Mouse (Mus musculus): ENCODE results near the gene Hsp90ab1.

Hsp90ab1 gene

GRCm38 (mm10) chr17:45581567-45581983 is 8.5 kb upstream of the Hsp90ab1 start:
- in situ Hi-C loops (cut with MboI, MseI) = no loop called here

DNA sequence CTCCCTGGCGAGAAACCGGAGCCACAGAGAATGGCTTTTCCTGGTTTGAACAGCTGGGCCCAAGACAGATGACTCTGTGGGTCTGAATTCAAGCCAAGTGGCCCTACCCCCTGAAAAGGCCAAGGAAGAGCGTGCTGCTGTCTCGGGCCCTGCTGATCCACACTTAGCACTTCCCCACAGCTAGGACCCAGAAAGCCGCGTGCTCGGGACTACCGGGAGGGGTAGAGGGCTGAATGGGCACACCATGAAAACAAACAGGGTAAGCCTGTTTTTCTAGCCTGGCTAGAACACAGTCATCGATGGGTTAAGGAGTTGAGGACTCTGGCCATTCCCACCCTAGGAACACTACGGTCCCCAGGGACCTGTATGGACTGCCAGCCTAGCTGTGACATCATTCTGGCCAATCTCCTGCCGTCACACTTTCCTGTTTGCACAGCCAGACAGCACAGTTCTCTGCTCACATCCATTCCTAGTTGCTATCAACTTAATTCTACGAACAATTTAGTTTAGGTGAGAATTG is 7.9 kb upstream of the Hsp90ab1 start:
- in situ Hi-C loops (cut with MboI, MseI) = no loop called here

DNA sequence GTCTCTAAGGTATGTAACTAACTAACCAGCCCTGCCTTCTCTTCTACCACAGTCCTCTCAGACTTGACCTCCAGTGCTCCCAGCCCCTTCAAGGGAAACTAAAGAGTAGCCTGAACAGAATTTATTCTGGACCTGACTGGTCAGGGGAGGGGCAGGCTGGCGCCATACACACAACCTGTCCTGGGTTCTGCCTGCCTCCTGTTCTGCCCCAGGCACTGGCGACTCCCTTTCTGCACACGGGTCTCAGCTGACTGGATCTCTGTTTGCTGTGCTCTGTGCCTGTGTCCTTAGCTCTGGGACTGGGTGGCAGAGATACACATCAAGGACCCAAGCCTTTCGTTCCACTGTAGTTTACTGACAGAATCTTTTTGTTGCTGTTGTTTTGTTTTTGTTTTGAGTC is 6.5 kb upstream of the Hsp90ab1 start:
- in situ Hi-C loops (cut with MboI, MseI) = no loop called here

GRCm38 (mm10) chr17:45578843-45579242 is 5.8 kb upstream of the Hsp90ab1 start:
- in situ Hi-C loops (cut with MboI, MseI) = no loop called here

GRCm38 (mm10) chr17:45578242-45578641 is 5.2 kb upstream of the Hsp90ab1 start:
- in situ Hi-C loops (cut with MboI, MseI) = no loop called here

GRCm38 (mm10) chr17:45575123-45575897 is 2.2 kb upstream of the Hsp90ab1 start:
- in situ Hi-C loops (cut with MboI, MseI) = no loop called here

DNA sequence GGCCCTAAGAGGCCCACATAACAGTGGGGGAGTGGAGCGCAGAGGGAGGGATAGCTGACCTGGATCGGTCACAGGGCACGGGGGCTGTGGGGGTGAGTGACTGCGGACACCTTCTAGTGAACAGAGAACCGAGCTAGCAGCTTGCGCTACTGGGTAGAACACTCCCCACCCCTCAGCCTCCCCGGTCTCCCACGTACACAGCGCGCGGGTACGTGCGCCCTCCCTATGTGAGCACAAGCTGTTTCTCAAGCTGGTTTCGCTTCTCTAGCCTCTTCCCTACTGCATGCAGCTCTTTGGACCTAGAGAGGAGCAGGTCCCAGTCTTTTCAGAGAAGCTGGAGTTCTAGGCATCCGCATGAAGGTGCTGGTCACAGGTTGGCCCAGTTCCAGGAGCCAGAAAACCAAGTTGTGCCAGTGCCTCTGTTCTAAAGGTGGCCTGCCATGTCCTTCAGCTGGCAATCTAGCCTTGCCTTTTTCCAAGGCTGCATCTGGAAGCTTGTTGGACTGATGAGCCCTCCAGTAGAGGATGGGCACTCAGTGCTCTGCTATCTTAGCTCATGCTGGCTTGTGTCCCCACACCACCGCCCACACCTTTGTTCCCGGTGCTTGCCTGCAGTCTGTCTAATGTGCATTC is 1.2 kb upstream of the Hsp90ab1 start:
- in situ Hi-C loops (cut with MboI, MseI) = loop anchor here (25.0 kb wide), 1 partner anchor 1938 kb away; the partner anchor contains the start of genes Ccnd3 and Taf8

GRCm38 (mm10) chr17:45573780-45574123 is 681 bp upstream of the Hsp90ab1 start:
- in situ Hi-C loops (cut with MboI, MseI) = loop anchor here (25.0 kb wide), 1 partner anchor 1939 kb away; the partner anchor contains the start of genes Ccnd3 and Taf8

DNA sequence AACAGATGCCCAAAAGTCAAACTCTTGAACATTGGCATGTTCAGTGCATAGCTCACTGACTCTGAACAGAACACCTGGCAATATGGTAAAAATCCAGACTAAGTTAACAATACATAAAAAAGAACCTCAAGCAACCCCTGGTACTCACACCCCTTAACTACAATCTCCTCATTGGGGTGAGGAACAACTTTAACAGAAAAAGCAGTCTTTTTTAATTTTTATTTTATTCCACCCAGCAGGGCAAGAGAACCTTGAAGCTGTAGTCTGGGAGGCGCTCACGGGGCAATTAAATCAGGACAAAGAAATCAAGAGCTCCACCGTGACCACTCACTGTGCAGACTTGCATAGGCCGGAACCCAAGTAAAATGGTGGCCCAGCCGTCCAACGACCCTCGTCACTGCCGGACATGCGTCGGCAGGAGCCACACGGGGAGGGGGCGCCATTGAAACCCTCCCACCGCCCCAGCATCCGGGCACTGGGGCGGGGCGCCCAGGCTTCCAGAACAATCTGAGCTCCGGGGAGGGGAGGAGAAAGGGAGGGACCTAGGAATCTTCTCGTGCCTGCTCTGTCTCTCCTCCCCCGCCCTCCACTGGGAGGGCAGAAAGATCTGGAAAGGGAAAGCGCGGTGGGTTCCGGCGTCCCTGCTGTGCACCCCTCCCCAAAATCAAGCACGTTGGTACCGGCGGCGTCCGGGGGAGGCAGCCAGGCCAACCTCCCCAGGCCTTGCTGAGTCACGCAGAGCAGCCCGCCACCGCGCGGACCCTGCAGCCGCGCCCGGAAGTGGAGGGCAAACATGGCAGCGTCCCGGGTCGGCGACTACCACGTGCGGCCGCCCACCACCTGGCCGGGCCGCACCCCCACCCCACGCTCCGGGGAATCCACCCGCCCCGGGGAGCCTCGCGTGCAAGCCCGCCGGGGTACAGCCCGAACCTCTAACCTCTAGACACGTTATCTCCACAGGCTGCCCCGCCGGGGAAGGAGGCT is 676 bp downstream of the Hsp90ab1 start:
- in situ Hi-C loops (cut with MboI, MseI) = loop anchor here (25.0 kb wide), 1 partner anchor 1940 kb away; the partner anchor contains the start of genes Ccnd3 and Taf8

GRCm38 (mm10) chr17:45569999-45570398 is 3.1 kb downstream of the Hsp90ab1 start:
- in situ Hi-C loops (cut with MboI, MseI) = loop anchor here (10.0 to 25.0 kb wide), 2 partner anchors 595 to 1942 kb away; partner anchors contain the start of genes Ccnd3, Gtpbp2 and Taf8

DNA sequence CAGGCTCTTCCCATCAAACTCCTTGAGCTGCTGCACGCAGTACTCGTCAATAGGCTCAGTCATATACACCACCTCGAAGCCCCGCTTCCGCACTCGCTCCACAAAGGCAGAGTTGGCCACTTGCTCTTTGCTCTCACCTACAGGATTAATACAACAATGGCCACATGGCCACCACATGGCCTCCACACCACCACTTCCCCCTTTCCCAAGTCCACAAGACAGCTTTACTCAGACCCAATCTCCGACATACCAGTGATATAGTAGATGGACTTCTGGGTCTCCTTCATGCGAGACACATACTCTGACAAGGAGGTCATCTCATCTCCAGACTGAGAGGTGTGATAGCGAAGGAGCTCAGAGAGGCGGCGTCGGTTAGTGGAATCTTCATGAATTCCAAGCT is 4.1 kb downstream of the Hsp90ab1 start:
- in situ Hi-C loops (cut with MboI, MseI) = loop anchor here (10.0 to 25.0 kb wide), 2 partner anchors 596 to 1943 kb away; partner anchors contain the start of genes Ccnd3, Gtpbp2 and Taf8

- in situ Hi-C loops (cut with MboI, MseI) = loop anchor here (10.0 to 25.0 kb wide), 2 partner anchors 598 to 1945 kb away; partner anchors contain the start of genes Ccnd3, Gtpbp2 and Taf8
These were observed 5.9 kb downstream of the Hsp90ab1 start for GRCm38 (mm10) chr17:45567162-45567601.

DNA sequence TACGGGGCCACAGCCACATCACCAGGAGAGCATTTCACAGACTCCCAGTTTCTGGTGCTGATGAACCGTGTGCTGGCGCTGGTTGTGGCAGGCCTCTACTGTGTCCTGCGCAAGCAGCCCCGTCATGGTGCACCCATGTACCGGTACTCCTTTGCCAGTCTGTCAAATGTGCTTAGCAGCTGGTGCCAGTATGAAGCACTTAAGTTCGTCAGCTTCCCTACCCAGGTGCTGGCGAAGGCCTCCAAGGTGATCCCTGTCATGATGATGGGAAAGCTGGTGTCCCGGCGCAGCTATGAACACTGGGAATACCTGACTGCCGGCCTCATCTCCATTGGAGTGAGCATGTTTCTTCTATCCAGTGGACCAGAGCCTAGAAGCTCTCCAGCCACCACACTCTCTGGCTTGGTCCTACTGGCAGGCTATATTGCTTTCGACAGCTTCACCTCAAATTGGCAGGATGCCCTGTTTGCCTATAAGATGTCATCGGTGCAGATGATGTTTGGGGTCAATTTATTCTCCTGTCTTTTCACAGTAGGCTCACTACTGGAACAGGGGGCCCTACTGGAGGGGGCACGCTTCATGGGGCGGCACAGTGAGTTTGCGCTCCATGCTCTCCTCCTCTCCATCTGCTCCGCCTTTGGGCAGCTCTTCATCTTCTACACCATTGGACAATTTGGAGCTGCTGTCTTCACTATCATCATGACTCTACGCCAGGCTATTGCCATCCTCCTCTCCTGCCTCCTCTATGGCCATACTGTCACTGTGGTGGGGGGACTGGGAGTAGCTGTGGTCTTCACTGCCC is 6.5 kb downstream of the Hsp90ab1 start:
- in situ Hi-C loops (cut with MboI, MseI) = loop anchor here (10.0 to 25.0 kb wide), 2 partner anchors 598 to 1946 kb away; partner anchors contain the start of genes Ccnd3, Gtpbp2 and Taf8

- in situ Hi-C loops (cut with MboI, MseI) = loop anchor here (10.0 to 25.0 kb wide), 2 partner anchors 599 to 1946 kb away; partner anchors contain the start of genes Ccnd3, Gtpbp2 and Taf8
These were observed 7.1 kb downstream of the Hsp90ab1 start for GRCm38 (mm10) chr17:45566031-45566359.

DNA sequence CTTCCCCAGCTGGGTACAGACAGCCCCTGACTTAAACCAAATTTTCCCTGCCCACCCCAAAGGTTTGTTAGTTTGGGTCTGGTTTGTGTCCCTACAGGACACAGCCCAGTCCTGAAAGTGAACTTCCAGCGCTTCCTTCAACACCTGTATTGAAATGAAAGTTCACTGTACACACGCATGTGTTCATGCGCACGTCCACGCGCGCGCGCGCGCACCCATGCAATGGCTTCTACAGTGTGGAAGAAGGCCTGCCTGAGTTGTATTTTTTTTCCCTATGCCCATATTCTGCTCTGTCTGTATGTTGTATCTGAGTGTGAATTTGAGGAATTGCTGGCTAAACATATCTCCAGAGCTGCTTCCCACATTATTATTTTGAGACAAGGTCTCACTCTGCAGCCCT is 8.0 kb downstream of the Hsp90ab1 start:
- in situ Hi-C loops (cut with MboI, MseI) = loop anchor here (10.0 to 25.0 kb wide), 2 partner anchors 600 to 1947 kb away; partner anchors contain the start of genes Ccnd3, Gtpbp2 and Taf8

DNA sequence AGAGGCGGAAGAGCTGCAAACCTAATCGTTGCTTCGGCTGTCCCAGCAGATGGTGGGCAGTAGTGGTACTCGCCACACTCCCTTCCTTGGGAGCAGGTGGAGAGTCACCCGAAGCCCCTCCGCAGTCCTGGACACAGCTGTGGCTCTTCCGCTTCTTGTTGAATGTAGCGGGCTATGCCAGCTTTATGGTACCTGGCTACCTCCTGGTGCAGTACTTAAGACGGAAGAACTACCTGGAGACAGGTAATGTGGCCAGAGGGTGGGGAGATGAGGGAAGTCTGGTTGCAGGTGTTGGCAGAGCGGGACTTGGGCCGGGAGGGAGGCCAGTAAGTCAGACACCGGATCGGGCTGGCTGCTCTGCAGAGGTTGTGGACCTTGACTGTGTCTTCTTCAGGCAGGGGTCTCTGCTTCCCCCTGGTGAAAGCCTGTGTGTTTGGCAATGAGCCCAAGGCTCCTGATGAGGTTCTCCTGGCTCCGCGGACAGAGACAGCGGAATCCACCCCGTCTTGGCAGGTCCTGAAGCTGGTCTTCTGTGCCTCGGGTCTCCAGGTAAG is 8.5 kb downstream of the Hsp90ab1 start:
- in situ Hi-C loops (cut with MboI, MseI) = loop anchor here (10.0 to 25.0 kb wide), 2 partner anchors 600 to 1948 kb away; partner anchors contain the start of genes Ccnd3, Gtpbp2 and Taf8

- in situ Hi-C loops (cut with MboI, MseI) = loop anchor here (10.0 to 25.0 kb wide), 2 partner anchors 601 to 1948 kb away; partner anchors contain the start of genes Ccnd3, Gtpbp2 and Taf8
These were observed 9.2 kb downstream of the Hsp90ab1 start, which contains the start of gene Slc35b2 for GRCm38 (mm10) chr17:45563655-45564530. Gene Slc35b2 (plus strand): TSS chr17:45563874.

GRCm38 (mm10) chr17:45563216-45563615 is 9.9 kb downstream of the Hsp90ab1 start:
- in situ Hi-C loops (cut with MboI, MseI) = loop anchor here (10.0 to 25.0 kb wide), 2 partner anchors 602 to 1949 kb away; partner anchors contain the start of genes Ccnd3, Gtpbp2 and Taf8
